Mouse (Mus musculus) ES-Bruce4 (cell line): Measurements from ENCODE around the gene Tuba1c.

Experiments used
- CTCF ChIP-seq: IDR thresholded peaks from one replicate; pipeline ENCODE4 v1.8.1; 2011; ENCODE audit warnings: low read depth, low read length
- EP300 ChIP-seq: IDR thresholded peaks from 2 replicates; pipeline ENCODE4 v1.6.1; 2011; ENCODE audit warnings: low read depth, low read length; ENCODE audit not compliant: insufficient read depth
- POLR2A ChIP-seq: IDR thresholded peaks from one replicate; pipeline ENCODE4 v1.8.1; 2011; ENCODE audit warnings: low read length; ENCODE audit not compliant: insufficient read depth

GRCm38 (mm10) chr15:99071988-99072387 lies 42.3 kb downstream of the Tuba1c start:
- TF ChIP-seq CTCF (no peak), POLR2A (no peak), EP300 (no peak)
